Mouse (Mus musculus) C2C12 (cell line): ENCODE measurements around the gene Ptprm. TPM values are rescaled to one million over a fixed set of nuclear protein-coding genes. Genes with fewer than 3 reads are reported as not detected.

Experiments
- H3K27me3 ChIP-seq: one replicate; pipeline ENCODE4 v1.6.1; 2011; ENCODE audit not compliant: control insufficient read depth, insufficient read depth, insufficient read length
- H3K36me3 ChIP-seq: one replicate; pipeline ENCODE4 v1.6.1; 2011; ENCODE audit not compliant: control insufficient read depth, insufficient read depth
- H3K4me3 ChIP-seq: one replicate; pipeline ENCODE4 v1.5.1; 2011; ENCODE audit warnings: mild to moderate bottlenecking, control low read depth; ENCODE audit not compliant: poor library complexity, insufficient read depth, severe bottlenecking
- H3K79me2 ChIP-seq: one replicate; pipeline ENCODE4 v1.6.1; 2011; ENCODE audit not compliant: control insufficient read depth, insufficient read depth
- H3K79me3 ChIP-seq: one replicate; pipeline ENCODE4 v1.6.1; 2011; ENCODE audit warnings: low read depth, control low read depth
- H3ac ChIP-seq: one replicate; pipeline ENCODE3; 2011; ENCODE audit warnings: low read depth; ENCODE audit not compliant: control insufficient read depth, insufficient read length
- CEBPB ChIP-seq: IDR thresholded peaks from one replicate; pipeline ENCODE4 v1.6.1; 2011; ENCODE audit warnings: low read depth, mild to moderate bottlenecking, control low read depth, moderate library complexity
- CTCF ChIP-seq: IDR thresholded peaks from one replicate; pipeline ENCODE4 v1.5.1; 2011; ENCODE audit not compliant: control insufficient read depth, insufficient read depth, insufficient read length
- FOSL1 ChIP-seq: IDR thresholded peaks from one replicate; pipeline ENCODE4 v1.8.0; 2011; ENCODE audit warnings: mild to moderate bottlenecking, low read length; ENCODE audit not compliant: poor library complexity, insufficient read depth, severe bottlenecking
- MAX ChIP-seq: IDR thresholded peaks from one replicate; pipeline ENCODE4 v1.6.1; 2011; ENCODE audit warnings: mild to moderate bottlenecking, control low read depth
- MYOD1 ChIP-seq: IDR thresholded peaks from one replicate; pipeline ENCODE4 v1.6.1; 2011; ENCODE audit warnings: low read depth; ENCODE audit not compliant: control insufficient read depth, insufficient read length
- MYOG ChIP-seq: IDR thresholded peaks from one replicate; pipeline ENCODE4 v1.6.1; 2011; ENCODE audit not compliant: control insufficient read depth, insufficient read length; ENCODE audit errors: extremely low read depth
- USF1 ChIP-seq: IDR thresholded peaks from one replicate; pipeline ENCODE4 v1.6.1; 2011; ENCODE audit warnings: low read depth, mild to moderate bottlenecking, control low read depth, moderate library complexity
- polyA plus RNA-seq: library from polyadenylated mRNA; unstranded; fragments of >200 nt; fragmentation: generic; extraction: Trizol; gene quantifications from one replicate; pipeline ENCODE4 v1.2.1, GENCODE M21; 2012; ENCODE audit warnings: missing spikeins

Gene Ptprm
- polyA plus RNA-seq, 1 experiment, result 4.4 TPM

DNA sequence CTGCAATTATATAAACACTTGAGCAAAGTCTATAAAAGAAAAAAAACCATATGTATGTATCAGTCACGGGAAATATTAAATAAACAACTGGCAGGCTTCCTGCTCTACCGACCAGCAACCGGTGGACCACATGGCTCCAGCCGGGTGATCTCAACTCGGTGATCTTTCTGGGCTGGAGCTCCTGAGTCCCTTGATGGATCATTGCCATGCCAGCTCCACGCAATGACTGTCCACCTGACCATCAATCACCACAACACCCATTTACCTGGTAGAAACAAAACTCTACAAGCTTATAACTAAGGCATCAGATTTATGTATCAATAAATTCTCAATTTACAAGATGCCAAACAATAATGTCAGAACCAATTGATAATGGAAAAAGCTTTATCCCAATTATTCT, 322.2 kb downstream of the Ptprm start:
- H3K79me3 ChIP-seq, result no peaks in the 10 kb centered on the region
- H3K27me3 ChIP-seq, result no peaks in the 10 kb centered on the region
- no peak overlapping the region for H3K4me3 ChIP-seq
- no peaks in the 10 kb centered on the region for H3K36me3 ChIP-seq
- TF ChIP-seq MYOG (no peak), CTCF (no peak), USF1 (no peak), FOSL1 (no peak), CEBPB (no peak), MYOD1 (no peak), MAX (no peak)
- H3K79me2 ChIP-seq, result no peaks in the 10 kb centered on the region
- no peak overlapping the region for H3ac ChIP-seq

DNA sequence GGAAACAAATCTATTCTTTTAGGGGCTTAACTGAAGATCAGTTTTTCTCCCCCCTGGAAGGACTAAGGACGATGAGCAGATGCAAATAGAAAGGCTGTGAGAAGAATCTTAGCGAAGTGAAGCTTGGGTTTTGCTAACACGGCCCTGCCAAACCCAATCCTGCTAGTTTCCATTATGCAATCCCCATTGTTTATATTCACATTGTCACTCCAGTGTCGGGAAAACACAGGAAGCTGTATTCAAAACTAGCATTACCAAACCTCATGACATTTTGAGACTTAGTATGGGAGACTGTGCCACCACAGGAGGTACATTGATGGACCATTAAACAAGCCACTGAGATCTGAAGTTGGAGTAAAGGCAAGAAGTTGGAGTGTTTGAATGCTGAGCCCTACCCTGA, 322.9 kb downstream of the Ptprm start:
- no peak for TF ChIP-seq MAX
- TF ChIP-seq FOSL1, result no peak
- TF ChIP-seq CEBPB, result no peak
- no peak for TF ChIP-seq MYOG
- TF ChIP-seq CTCF, result no peak
- TF ChIP-seq USF1, result no peak
- no peak for TF ChIP-seq MYOD1
- Histone ChIP-seq H3K36me3 (no peaks in the 10 kb centered on the region), H3K79me3 (no peaks in the 10 kb centered on the region), H3K27me3 (no peaks in the 10 kb centered on the region), H3K79me2 (no peaks in the 10 kb centered on the region), H3ac (no peak overlapping the region), H3K4me3 (no peak overlapping the region)

DNA sequence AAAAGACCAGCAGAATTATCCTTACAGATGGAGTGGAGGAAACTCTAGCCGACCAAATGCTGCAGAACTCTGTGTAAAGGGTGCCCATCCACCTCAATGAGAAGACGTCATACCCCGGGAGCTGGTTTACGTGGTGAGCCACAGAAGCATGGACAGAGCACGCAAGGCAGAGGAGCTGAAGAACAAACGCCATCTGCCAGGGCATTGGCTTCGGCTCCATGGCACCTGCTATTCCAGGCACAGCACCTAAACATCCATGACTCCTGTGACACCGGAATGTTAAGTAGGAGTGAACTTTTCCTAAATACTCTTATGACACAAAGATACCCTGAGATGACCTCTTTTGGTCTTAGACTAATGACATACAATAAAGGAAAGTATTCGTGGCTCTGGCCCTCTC, 327.0 kb downstream of the Ptprm start:
- no peaks in the 10 kb centered on the region for H3K79me3 ChIP-seq
- H3ac ChIP-seq, result no peak overlapping the region
- no peaks in the 10 kb centered on the region for H3K27me3 ChIP-seq
- H3K79me2 ChIP-seq, result no peaks in the 10 kb centered on the region
- TF ChIP-seq MYOG (no peak), USF1 (no peak), FOSL1 (no peak), MAX (no peak), CEBPB (no peak), MYOD1 (no peak), CTCF (no peak)
- no peak overlapping the region for H3K4me3 ChIP-seq
- no peaks in the 10 kb centered on the region for H3K36me3 ChIP-seq

DNA sequence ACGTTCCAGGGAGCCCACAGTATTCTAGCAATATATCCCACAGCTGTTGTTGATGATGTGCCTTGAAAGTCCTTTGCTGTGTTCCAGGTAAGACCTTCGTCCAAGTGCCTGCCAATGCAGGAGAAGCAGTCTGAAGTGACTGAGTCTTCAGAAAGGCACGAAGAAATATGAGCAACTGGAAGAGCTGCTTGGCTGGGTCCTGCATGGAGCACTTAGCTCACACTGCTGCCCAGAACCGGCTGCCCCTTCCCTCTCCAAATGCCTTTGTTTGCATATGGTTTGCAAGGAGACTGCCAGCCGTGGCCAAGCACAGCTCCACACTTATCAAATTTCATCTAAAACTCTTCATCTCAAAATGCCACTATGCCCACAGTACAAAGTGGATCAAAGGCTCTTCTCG, 337.8 kb downstream of the Ptprm start:
- Histone ChIP-seq H3K4me3 (no peak overlapping the region), H3K27me3 (no peaks in the 10 kb centered on the region), H3ac (no peak overlapping the region), H3K36me3 (no peaks in the 10 kb centered on the region), H3K79me3 (no peaks in the 10 kb centered on the region), H3K79me2 (no peaks in the 10 kb centered on the region)
- TF ChIP-seq MYOD1 (no peak), CEBPB (no peak), CTCF (no peak), MYOG (no peak), USF1 (no peak), MAX (no peak), FOSL1 (no peak)

DNA sequence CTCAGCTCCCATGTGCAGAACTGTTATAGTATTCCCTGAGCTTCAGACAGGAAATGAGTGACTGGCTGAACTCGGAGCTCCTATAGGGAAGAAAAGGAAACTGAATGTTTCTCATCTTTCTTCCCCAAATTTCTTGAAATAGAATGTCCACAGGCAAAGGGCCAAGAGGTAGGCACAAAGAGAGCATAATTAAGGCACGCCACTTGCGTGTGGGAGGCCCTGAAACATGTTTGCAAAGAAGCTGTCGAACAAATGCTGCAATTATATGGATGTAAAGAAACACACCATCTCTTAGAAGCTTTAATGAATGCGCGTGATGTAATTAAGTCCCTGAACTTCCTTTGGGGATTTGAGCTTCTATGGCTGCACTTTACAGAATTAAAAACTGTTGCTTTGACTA, 341.0 kb downstream of the Ptprm start:
- Histone ChIP-seq H3K79me3 (no peaks in the 10 kb centered on the region), H3K79me2 (no peaks in the 10 kb centered on the region), H3K27me3 (no peaks in the 10 kb centered on the region), H3K4me3 (no peak overlapping the region), H3K36me3 (no peaks in the 10 kb centered on the region), H3ac (no peak overlapping the region)
- TF ChIP-seq CTCF (no peak), USF1 (no peak), CEBPB (no peak), MYOD1 (no peak), MYOG (no peak), FOSL1 (no peak)

DNA sequence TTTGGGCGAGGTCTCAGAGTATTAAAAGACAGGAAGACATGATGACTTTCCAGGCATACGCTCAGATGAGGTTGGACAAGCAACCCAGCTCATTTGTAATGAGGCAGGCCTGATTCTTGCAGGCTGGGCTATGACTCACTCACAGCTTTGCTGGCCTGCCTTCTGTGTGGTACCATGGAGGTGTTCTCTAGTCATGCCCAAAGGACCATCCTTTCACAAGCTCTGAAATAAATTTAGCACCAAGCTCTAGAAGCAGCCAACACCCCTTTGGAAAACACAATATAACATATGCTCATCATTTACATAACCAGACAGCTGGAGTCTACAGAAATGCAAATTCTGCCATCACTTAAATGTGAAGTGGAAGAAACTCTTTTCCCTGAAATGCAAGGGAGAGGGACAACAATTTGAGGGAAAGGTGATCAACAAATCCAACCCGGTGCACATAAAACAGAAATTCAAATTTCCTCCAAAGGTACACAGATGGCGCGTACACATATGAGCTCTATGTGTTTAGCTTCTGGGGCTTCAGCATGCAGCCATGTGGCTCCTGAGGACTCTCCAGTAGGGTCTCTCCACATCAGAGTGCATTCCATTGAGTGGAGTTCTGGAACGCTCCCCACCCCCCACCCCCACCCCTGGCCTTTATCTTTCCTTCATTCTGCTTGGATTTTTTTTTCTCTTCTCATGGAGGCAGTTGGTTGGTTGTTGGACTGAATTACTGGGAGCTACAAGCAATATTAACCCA, 342.2 kb downstream of the Ptprm start:
- Histone ChIP-seq H3K79me3 (no peaks in the 10 kb centered on the region), H3ac (no peak overlapping the region), H3K27me3 (no peaks in the 10 kb centered on the region), H3K4me3 (no peak overlapping the region), H3K79me2 (no peaks in the 10 kb centered on the region), H3K36me3 (no peaks in the 10 kb centered on the region)
- TF ChIP-seq CTCF (no peak), FOSL1 (no peak), MYOD1 (no peak), USF1 (no peak), MAX (no peak), CEBPB (no peak), MYOG (no peak)
